Mouse (Mus musculus) cerebellum, adult (tissue): ENCODE data around the gene C530008M17Rik.

Source experiments
- ATAC-seq: cut with Nextera tagmentation; 2 replicates; pipeline ENCODE4 v1.9.2; 2017; ENCODE audit warnings: mild to moderate bottlenecking, moderate library complexity, mixed read lengths; ENCODE audit not compliant: insufficient number of reproducible peaks, low FRiP score, low TSS enrichment

Gene C530008M17Rik

GRCm38 (mm10) chr5:76817678-76818077 is 161.4 kb downstream of the C530008M17Rik start:
- no peak for ATAC-seq

- ATAC-seq: no peak
These were observed 162.5 kb downstream of the C530008M17Rik start for GRCm38 (mm10) chr5:76818807-76819206.

DNA sequence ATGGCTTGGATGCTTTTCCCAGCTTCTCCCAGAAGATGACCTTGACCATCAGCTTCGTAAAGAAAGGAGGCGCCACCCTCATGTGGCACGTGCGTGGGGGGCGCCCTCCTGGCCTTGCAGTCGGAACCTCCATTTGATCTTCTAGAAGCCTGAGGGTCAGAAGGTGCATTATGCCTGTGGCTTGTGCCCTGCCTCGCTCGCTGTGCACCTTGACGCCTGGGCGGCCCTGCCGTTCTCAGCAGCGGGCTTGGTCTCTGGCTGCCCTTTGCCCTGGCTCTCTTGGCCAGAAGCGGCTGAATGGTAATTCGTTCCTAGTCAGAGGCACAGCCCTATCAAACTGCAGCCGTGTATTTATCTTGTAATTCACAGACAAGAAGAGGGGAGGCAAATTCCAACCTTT is 165.8 kb downstream of the C530008M17Rik start:
- no peak for ATAC-seq

GRCm38 (mm10) chr5:76828527-76829240 is 172.4 kb downstream of the C530008M17Rik start:
- no peak for ATAC-seq

DNA sequence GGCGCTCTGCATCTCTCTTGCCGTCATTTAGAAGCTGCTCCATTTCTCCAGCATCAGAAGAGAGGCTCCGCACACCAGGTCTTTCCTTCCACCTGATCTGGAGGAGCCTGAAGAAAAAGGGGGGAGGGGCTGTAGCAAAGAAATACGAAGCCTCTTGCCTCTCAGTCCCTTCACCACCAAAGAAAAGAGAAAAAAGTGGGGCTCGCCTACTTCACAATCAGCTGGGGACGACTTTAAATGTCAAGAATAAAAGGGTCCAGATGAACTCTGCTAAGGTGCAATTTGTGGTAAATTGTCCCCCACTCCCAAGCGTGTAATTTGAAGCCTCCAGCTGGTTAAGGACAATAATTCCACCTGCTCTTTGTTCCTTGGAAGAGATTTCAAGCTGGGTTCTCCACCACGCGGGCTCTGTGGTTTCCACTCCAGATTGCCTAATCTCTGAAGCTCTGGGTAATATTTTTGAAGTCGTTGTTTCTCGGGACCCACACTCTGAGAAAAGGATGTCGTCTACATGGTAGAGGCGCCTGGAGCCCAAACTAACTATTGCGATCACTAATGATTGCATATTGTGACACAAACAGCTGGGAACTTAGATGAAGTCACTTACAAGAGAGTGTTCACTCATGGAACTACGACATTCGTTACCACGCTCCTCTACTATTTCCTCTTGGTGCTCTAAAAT is 176.4 kb downstream of the C530008M17Rik start:
- no peak for ATAC-seq

DNA sequence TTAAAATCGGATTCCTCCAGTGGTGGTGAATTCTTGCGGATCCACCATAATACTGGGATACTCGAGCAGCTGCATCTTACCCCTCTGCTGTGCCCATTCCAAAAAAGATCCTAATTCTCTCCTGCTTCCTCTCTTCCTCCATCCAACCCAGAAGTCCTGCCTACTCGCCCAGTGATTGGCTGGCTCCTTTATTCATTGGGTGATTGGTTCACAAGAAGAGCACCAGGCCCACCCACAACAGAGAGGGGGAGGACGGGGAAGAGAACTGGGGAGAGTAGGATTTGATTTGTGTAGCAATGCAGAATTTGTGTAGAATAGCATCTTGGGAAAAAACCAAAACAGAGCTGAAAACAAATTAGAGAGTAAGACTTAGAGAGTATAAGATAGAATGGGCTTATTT is 180.7 kb downstream of the C530008M17Rik start:
- ATAC-seq: no peak

DNA sequence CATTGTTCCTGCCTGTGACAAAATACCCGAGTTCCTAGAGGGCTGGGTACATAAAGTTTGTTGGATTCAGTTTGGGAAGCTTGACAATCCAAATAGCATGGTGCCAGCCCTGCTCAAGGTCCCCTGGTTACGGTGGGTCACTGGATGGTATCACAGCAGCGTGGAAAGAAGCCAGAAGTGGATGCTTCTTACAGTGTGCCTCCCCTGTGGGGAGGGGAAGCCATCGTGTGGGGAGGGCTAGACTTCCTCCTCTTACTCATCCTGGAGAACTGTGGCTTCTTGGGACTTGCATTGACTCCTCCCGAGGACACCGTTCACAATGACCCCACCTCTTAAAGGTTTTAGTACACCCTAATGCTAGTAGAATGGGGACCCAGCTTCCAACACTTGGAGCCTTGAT is 183.5 kb downstream of the C530008M17Rik start:
- no peak for ATAC-seq

DNA sequence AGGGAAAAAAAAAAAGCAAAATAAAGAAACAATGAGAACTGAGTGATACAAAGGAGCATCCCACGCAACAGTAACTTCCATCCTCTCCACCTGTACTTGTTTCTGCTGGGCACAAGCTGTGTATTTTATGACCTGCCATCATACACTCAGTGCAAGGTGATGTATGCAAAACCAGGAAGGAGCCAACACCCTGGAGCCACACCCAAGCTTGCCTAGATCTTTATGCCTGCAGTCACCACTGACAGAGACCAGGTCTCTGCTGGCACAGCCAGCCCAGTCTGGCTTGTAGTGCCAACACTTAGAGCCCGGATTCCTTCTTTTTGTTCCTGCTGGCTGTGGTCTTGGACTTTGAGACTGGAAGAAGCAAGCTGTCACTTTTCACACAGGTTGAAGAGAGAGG is 185.5 kb downstream of the C530008M17Rik start:
- no peak for ATAC-seq

DNA sequence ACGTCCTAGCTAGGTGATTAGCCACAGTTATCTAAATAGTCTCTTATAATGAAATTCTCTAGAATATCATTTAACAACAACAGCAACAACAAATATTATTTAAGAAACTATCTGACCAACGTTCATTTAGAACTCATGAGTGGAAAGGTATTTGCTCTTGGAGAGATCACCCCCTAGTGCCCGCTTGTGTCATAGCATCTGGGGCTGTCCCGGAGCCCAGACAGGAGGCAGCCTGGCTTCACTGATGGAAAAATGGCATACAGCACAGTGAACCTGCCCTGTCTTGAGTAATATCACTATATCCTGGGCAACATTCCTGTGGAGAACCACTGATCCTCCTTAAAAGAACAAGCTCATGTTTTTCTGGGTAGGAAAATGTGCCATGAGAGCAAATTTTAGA is 187.1 kb downstream of the C530008M17Rik start:
- peak; percentile 65; the same call in 1 of the 2 replicates for ATAC-seq

DNA sequence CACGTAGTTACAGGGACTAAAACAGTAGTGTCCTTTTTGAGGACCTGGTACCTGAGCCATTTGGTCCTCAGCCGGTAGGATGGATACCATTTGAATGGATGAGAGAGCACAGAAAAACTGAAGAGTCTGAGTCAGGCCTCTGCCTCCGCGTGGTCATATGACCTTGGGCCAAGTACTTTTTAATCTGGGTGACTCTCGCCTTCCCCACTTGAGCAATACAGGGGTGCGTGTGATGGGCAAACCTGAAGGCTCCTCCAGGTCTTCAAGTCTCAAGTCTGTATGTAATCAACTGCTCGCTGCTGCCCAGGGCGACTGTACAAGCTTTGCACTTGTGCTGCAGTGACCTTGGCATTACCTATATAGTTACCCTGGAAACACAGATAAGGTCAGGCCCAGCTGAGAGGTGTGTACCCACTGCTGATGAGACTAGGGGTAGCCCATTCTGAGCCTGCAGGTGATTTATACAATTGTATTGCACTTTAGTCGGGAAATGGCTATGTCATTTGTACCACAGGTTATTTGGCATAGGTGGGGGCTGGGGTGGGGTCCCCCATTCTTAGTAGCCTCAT is 187.6 kb downstream of the C530008M17Rik start:
- ATAC-seq: no peak

DNA sequence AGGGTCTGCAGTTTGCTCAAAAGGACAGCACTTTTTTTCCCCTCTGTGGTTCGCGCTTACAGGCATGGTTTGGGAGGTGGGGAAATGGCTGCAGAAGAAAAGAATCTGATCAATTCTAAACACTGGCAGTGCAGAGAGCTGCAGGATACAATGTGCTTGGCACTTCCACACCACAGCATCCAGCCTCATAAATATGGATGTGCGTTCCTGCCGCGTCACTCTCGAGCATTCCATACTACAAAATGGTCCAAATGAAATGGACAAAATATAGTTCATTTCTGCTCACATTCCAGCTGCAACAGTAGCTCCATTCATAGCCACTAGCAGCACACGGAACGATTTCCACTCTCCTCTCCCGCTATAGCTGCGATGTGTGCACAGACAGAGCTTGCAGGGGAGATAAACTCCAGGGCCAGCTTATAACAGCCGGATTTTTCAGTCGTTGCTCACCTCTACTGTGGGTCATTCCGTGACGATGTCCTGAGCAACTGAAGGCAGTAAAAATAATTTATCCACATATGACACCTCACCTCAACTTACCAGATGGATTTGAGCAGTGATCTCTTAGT is 188.4 kb downstream of the C530008M17Rik start:
- ATAC-seq: no peak

DNA sequence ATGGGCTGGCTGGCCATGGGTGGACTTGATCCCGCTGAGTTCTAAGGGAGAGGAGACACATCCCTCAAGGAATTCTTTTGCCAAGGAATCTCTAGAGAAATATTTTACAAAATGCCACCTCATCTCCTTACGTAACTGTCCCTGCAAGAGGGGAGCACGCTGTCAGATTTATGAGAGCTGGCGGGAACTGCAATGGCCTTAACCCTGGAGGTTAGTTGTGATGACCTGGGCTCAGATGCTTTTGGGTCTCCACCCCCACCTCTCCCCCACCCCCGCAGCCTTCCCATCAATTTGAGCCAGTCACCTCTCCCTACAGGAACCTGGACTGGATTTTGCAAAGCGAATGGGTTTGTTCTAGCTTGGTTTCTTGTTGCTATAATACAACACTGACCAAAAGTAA is 190.8 kb downstream of the C530008M17Rik start:
- ATAC-seq: no peak

DNA sequence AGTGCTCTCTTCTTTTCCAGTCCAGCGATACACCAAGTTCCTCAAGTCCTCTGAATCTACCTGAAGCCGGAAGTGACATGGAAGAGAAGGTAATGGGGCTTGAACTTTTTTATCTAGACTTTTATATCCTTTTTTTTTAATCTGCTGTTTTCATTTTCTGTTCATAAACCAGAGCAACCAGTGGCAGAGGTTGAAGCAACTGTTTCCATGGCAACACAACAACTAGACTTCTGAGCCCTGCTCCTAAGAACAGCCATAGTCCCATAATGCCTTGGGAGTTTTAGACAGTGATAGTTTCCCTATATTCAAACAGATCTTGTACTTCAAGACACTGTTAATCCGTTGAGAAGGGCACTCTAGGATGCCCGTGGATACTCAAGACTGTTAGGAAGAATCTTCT is 195.0 kb downstream of the C530008M17Rik start:
- no peak for ATAC-seq

DNA sequence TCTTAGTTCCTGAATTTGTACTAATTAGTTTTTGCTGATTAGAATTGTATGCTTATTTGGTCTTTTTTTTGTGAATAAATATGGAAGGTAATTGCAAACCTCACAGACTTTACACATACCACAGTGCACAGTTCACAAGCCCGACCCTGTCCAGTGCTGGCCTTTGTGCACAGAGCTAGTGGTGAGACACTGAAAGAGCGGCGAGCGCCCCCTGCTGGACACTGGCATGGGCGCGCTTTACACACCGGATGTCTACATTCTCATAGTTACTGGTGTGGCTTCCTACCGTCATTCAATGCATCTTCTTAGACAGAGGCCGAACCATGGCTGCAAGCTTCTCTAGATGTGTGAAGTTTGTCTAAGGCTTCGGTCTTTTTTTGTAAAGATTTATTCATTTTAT is 197.2 kb downstream of the C530008M17Rik start:
- peak; percentile 62; the same call in 1 of the 2 replicates for ATAC-seq

DNA sequence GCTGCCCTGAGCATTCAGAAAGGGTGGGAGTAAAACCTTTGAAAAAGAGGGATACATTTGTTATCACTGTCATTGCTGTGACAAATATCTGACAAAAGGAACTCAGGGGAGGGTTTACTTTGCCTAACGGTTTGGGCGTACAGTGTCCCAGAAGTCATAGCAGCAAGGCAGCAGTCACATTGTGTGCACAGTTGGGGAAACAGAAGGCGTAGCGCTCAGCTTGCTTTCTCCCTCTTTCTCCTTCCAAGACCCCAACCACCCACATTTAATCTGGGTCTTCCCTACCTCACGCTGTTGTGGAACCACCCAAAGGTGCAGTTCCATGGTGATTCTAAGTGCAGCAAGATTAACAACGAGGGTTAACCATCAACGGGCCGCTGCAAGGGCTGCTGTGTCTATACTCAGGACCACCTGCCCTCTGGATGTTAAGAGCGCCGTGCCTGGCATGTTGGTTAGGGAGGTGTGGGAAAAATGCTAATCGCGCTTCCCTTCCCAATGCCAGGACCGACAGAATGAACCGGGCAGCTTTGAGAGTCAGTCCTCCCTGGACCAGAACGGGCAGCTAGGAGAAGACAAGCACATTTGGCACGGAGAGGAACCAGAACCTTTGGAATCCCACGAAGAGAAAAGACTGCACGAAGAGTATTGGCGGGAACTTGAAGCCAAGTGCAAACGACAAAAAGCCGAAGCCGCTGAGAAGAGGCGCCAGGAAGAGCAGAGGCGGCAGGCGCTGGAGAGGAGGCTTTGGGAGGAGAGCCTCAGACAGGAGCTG is 199.7 kb downstream of the C530008M17Rik start:
- no peak for ATAC-seq

DNA sequence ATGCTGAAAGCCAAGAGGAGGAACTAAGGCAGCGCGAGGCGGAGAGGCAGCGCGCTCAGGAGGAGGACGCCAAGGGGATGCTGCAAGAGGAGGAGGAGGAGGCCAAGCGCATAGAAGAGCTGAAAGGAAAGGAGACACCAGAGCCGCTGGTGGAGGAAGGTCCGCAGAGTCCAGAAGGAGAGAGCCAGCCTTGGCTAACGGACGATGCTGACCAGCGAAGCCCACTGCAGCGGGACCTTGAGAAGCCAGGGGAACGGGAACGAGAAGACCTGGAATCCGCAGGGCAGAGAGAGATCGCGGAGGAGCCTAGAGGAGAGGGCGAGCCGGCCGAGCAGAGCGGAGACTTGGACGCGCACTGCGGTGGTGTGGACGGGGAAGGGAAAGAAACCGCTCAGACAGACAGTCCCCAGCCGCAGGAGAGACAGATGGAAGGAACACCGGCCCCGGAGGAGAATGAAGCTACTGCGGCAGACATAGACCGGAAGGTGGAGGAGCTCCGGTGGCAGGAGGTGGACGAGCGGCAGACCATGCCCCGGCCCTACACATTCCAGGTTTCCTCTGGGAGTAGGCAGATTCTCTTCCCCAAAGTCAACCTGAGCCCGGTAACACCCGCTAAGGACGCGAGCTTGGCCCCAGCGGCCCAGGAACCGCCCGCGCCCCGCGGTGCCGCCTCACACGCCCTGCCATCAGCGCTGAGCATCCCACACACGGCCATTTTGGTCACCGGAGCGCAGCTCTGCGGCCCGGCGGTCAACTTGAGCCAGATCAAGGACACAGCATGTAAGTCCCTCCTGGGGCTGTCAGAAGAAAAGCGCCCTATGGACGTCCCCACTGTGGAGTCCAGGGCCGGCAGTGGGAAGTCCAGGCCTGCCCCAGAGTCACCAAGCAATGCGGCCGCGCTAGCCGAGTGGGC is 201.0 kb downstream of the C530008M17Rik start:
- ATAC-seq: no peak

DNA sequence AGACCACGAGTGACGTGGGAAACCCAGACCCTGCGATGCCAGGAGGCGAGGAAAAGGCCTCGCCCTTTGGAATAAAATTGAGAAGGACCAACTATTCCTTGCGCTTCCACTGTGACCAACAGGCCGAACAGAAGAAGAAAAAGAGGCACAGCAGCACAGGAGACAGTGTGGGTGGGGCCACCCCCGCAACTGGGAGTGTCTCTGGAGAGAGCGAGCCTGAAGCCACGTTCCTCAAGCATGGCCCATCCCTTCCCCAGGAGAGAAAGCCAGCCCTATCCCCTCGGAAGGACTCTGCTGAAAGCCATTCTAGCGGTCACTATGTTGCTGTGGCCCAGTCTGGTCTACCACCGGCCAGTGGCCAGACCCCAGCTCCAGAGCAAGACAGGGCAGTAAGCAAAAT is 202.1 kb downstream of the C530008M17Rik start:
- no peak for ATAC-seq

- no peak for ATAC-seq
These were observed 210.5 kb downstream of the C530008M17Rik start for GRCm38 (mm10) chr5:76866819-76867218.

GRCm38 (mm10) chr5:76868693-76869286 is 212.5 kb downstream of the C530008M17Rik start:
- ATAC-seq: no peak
